Mouse (Mus musculus) left cerebral cortex, postnatal 4 days (tissue): ENCODE data around the gene Arhgef39. TPM values are rescaled to one million over a fixed set of nuclear protein-coding genes. Genes with fewer than 3 reads are reported as not detected.

Source experiments
- DNase-seq: peaks from one replicate; pipeline ENCODE4 v3.0.0-alpha.2; 2022
- intact Hi-C: fragments of 180-260 bp; cut with DNase I; formaldehyde crosslinking; loops from one replicate; pipeline ENCODE4 v1.15.1; 2025
- total RNA-seq, 2 experiments: library from RNA; stranded (reverse); gene quantifications; 2 replicates each; pipeline ENCODE4 v1.2.3; 2021

Gene Arhgef39
- total RNA-seq = 1 to 10 TPM; 3.6 to 3.8 TPM

DNA sequence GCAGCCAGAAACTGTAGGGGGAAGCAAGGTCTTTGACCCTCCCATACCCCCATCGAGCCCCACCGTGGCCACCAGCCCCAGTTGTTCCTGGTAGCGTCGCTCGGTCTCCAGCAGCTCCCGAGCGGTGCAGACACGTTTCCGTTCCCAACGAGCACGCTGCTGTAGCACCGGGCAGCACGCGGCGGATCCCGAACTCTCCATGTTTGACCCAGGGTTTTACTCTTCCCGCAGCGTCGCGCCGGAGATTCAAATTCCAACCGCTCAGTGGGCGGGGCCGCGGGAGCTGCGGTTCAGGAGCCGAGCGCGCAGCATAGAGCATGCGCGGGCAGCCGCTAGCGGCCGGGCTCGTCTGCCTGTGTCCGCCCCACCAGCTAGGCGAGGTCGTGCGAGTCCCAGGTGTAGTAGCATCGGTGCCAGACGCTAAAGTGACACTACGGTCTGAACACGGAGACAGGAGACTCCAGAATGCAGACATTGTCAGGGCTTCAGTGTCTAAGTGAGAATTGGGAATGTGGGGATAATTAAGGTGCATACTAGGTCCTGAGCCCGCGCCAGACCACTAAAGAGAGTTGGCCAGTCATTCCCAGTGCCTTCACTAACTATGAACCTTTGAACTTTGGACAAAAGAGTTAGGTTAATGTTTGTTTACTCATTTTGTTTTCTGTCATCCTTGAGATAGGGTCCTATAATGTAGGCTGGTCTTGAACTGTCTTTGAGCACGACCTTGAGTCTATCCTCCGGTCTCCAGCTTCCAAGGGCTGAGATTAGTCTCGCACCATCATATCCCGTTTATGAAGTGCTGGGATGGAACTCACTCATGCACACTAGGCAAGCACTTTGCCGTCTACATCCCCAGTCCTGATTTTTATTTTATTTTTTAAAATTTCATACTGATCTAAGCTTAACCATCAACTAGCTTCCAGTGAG, at the start of gene Arhgef39:
TSS of gene Arhgef39 (minus strand) at position 289 of the 927 bp plus-strand sequence.
- DNase-seq = peak; percentile 82
- intact Hi-C loops = no loop called here

DNA sequence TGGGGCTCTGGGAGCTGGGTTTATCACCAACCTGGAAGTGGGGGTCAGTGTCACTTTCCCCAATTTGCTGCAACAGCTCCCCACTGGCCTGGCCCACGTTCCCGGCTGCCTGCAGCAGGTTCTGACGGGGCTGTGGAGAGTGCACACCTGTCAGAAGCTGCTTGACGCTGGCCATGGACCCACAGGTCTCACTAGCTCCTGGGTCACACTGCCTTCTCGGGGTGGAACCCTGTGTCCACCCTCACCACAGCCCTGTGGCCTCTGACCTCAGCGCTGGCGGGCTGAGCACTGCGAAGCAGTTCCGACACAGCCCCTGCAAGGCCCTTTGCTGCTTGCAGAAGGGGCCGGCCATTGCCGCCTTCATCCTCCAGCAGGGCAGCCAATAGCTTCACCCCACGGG, 49.6 kb upstream of the Arhgef39 start:
- intact Hi-C loops = no loop called here
- no peak for DNase-seq

DNA sequence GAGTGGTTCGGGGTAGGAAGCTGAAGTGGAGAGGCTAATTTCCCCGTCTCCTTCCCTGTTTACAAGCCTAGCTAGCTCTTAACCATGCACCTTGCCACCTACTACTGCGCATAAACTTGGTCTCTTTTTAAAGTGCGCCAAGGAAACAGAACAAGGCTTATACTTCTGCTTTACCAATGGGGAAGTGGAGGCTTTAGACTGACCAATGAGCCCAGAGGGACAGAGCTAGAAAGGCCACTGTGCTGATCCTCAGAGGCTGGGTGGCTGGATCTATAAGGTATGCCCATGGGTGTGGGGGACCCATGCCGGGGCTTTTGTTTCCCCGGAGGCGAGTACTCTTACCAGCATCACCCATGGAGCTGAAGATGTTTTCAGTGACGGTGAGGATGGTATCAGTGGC, 47.7 kb upstream of the Arhgef39 start:
- DNase-seq = no peak
- intact Hi-C loops = no loop called here

GRCm38 (mm10) chr4:43546375-43547047, 47.0 kb upstream of the Arhgef39 start:
- no peak for DNase-seq
- intact Hi-C loops = no loop called here

DNA sequence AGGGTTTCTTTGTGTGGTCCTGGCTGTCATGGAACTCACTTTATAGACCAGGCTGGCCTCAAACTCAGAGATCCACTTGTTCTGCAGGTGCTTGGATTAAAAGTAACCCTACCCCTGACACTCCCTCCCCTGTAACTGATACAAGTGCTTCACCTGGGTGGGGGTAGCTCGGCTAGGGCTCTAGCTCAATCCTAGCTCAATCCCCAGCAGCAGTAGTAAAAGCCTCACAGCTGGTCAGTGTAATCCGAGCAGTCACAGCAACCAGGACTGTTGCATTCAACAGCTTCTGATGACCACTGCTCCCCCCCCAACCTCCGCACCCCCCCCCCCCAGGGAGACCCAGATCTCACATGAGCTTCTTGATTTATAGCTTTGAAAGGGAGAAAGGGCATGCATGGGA, 42.5 kb upstream of the Arhgef39 start:
- no peak for DNase-seq
- intact Hi-C loops = no loop called here

DNA sequence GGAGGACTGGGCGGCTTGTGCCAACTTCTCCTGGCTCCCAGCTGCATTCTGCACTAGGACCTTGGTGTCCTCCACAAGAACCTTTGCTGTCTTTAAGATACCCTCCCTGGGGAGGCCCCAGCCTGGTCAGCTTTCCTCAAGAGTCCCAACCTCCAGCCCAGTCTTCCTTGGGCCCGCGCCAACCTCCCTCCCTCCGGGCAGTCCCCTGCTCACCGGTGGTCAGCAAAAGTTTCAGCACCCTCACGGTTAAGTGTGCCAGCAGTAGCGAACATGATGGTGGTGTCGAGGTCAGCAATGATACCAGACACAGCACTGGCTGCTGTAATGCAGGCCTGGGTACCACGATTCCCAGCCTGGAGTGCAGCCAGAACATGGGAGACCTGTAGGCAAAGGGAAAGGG, 36.5 kb upstream of the Arhgef39 start:
- no peak for DNase-seq
- intact Hi-C loops = no loop called here

- intact Hi-C loops = no loop called here
- DNase-seq = no peak
Measured at GRCm38 (mm10) chr4:43535628-43536027, 36.1 kb upstream of the Arhgef39 start.

DNA sequence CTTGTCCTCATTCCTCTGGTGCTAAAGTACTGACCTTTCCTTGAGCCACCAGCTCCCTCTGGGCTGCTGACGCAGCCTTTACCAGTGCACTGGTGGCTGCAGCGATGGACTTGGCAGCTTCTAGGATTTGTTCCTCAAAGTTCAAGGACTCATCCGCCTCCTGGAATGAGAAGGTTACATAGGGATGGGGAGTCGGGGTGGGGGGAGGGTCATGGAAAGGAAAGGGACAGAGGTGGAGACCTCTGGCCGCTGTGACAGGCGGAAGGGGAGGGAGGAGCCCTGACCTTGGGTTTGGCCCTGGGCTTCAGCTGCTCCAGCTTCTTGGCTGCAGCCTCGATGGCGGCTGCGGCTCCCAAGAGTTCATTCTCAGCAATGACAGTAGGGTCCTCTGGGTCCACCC, 33.8 kb upstream of the Arhgef39 start:
- intact Hi-C loops = no loop called here
- no peak for DNase-seq

GRCm38 (mm10) chr4:43530581-43530980, 31.1 kb upstream of the Arhgef39 start:
- intact Hi-C loops = no loop called here
- peak; percentile 71 for DNase-seq

DNA sequence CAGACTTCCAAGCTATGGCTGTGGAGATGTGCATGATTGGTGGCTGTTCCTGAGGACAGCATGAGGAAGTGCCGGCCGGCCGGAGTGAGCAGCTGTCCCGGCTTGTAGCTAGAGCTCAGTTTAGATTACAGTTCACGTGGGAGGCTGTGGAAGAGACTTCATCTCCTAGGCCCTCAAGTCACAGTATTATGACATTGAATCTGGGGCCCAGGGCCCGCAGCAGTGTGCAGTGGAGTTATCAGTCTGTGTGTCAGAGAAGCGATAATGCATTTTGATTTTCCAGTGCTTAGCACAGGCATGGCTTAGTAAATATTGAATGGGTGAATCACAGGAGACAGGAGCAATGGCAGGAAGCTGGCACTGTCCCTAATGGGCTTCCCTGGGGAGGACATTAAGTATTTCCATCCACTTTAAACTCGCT, 30.6 kb upstream of the Arhgef39 start:
- intact Hi-C loops = no loop called here
- no peak for DNase-seq

GRCm38 (mm10) chr4:43528487-43528886, 29.0 kb upstream of the Arhgef39 start:
- DNase-seq = no peak
- intact Hi-C loops = no loop called here

GRCm38 (mm10) chr4:43527880-43528279, 28.4 kb upstream of the Arhgef39 start:
- no peak for DNase-seq
- intact Hi-C loops = no loop called here

DNA sequence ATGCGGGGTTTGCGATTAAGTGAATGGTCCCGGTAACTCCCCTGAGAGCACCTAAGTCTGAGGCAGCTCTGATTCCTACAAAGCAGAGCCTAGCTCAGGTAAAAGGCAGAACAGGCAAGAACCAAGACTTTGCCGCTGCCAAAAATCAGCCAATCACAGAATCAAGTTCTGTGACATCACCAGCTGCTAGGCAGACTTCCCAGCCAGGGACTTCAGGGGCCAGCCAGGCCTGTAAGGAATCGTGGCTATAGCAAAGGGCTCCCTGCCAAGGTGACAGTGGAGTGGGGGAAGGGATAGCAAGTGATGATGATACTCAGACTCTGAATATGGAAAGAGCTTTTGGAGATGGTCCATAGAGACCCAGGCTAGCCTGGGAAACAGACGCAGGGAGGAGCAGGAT, 20.5 kb upstream of the Arhgef39 start:
- intact Hi-C loops = no loop called here
- peak; percentile 90 for DNase-seq

DNA sequence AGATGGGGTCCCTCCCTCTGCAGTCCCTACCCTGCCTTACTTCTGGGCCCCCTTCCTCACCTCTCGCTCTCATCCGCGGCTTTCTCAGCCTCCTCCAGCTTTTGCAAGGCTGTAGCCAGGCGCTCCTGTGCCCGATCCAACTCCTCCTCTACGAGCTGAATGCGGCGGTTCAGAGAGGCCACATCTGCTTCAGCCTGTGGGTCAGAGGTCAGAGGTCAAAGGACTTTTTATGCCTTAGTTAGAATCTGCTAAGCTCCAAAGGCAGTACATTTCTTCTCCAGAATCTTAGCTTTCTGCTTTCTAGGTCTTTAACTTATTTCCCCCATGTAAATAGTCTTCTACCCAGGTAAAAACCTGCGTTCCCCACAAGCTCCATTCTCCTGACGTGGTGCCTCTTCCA, 20.1 kb upstream of the Arhgef39 start:
- intact Hi-C loops = no loop called here
- DNase-seq = no peak

- intact Hi-C loops = no loop called here
- DNase-seq = no peak
Measured at GRCm38 (mm10) chr4:43515764-43516708, 16.5 kb upstream of the Arhgef39 start.

DNA sequence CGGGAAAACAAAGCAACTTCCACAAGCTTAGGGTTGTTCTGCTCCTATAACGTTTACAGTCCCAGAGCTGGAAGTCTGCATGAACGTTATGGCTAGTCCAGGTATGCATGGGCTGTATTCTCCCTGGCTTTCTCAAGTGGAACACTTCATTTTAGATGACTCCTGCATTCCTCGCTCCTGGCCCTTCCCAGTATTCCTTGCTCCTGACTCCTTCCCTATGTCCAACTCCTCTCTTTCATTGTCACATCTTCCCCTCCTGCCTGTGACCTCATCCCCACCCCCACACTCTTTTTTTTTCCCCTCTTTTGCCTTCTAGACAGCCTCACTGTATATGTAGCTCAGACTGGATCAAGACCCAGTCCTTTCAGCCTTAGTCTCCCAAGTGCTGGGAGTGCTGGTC, 14.3 kb upstream of the Arhgef39 start:
- no peak for DNase-seq
- intact Hi-C loops = no loop called here

- intact Hi-C loops = no loop called here
Measured at GRCm38 (mm10) chr4:43513300-43513699, 13.8 kb upstream of the Arhgef39 start.

DNA sequence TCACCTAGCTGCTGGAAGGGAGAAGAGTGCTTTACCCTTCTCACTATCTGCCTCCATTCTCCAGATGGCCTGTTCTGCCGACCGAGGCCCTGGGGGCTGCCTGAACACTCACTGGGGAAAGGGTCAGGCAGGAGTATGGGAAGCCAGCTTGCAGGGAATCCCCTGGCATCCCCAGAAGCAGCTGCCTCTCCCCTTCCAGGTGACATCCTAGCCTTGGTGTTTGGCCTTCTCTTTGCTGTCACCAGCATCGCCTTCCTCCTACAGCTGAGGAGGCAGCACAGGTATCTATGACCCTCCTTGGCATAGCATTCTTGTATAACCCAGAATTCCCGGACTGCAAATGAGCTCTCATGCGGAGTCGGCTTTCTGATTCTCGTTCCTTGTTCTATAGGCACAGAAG, 13.2 kb upstream of the Arhgef39 start:
- intact Hi-C loops = no loop called here
- DNase-seq = no peak

More at GRCm38 (mm10) chr4:43513300-43513699, 13.8 kb upstream of the Arhgef39 start:
- no peak for DNase-seq

DNA sequence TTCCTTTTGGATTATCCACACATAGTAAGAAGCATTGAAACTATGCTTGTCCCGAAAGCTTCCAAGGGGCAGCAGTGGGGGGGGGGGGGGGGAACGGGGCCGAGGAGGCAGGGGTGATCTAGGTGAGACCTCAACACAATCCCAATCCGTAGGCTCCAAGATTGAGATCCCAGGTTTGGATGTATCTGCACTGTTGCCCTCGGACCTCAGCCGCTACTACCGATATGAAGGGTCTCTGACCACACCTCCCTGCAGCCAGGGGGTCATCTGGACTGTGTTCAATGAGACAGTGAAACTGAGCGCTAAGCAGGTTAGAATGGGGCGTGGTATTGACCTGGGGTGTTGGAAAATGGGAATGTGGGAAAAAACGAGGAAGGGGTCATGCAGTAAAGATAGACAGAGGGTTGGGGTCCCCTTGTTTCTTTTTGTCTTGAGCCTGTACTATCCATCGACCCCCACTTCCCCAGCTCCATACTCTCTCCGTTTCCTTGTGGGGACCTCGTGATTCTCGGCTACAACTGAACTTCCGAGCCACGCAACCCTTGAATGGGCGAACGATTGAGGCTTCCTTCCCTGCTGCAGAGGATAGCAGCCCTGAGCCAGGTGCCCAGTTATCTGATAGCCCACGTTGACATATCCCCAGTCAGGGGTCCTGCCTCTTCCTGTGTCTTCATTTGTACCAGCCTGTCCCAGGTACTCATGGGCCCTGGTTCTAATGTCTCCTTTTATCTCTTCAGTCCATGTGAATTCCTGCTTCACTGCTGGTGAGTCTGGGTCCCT, 12.4 kb upstream of the Arhgef39 start:
- DNase-seq = no peak
- intact Hi-C loops = no loop called here

GRCm38 (mm10) chr4:43509109-43509508, 9.6 kb upstream of the Arhgef39 start:
- DNase-seq = no peak

More at GRCm38 (mm10) chr4:43509109-43509508, 9.6 kb upstream of the Arhgef39 start:
- intact Hi-C loops = no loop called here
